Mouse (Mus musculus): ENCODE results near the gene Olfr1104.

Olfr1104 gene

DNA sequence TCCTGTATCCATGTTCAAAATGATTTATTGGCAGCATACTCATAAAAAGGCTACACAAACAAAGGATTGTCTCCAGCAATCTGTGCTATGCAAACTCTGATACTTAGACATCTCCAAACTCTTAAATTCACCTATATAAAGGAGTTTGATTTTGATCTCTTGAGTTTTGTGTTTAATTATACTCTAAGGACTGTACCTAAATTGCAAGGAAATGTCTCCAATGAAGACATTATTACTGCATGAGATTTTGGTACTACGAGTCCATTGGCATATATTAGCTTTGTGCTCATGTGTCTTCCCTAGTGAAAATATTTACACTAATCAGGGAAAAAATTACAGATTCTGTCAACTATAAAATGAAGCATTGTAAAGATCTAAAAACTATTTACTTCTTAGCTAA, at the start of gene Olfr1104:
Gene Olfr1104 (minus strand): TSS at position 101 of the 400 bp plus-strand sequence.
- DNase-seq, result no peak

DNA sequence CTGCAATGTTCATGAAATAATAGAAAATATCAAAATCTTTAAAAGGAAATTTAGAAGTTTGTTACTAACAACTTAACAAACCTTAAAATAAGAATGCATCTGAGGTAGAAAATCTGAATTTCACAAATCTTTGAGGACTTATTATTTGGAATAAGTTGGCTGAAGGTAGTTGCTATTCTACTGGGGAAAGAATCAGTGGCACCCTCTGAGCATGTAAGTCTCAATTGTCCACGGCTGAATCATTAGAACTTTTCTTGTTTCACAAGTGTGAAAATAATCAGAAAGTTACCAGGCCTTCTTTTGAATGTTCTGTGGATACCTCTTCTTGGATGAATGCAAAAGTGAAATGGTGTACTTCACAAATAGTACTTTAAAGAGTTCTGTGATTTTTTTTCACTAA, 48.8 kb upstream of the Olfr1104 start, which contains the start of gene Olfr1107:
Gene Olfr1107 (minus strand): TSS at position 101 of the 400 bp plus-strand sequence.
- DNase-seq, result no peak

DNA sequence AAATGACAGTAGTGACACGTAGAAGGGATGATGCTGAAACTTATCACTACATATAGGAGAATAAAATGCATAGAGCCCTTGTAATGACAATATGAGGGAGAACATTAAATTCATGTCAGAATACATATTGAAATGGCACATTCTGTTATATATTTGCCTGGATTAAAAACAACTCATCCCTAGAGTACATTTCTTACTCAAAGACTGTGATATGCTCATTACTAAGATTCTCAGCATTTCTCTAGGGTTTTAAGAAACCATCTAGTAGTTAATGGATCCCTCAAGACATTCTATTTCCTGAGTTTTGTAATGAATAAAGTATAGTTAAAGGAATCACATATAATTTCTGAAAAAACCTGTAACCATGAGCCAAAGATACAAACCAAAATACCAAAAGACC, 25.3 kb upstream of the Olfr1104 start, which contains the start of gene Olfr1106:
Gene Olfr1106 (minus strand): TSS at position 101 of the 400 bp plus-strand sequence.
- DNase-seq, result no peak

DNA sequence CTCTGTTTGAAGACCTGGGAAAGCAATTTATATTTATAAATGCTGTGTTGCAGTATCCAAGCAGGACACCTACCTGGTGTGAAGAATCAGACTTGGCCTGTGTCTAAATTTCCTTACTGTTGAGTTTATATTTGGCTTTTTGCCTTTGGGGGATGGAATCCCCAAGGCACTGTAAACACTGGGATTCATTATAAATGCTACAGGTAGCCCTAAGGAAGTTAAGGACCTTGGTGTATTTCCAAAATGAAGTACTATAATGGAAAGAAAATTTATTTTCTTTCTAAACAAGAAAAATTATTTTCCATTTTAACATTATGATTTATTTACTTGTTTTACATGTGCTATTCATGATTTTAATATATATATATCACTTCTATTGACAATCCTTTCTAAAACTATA, 9.6 kb upstream of the Olfr1104 start, which contains the start of gene Olfr1105:
Gene Olfr1105 (minus strand): TSS at position 101 of the 400 bp plus-strand sequence.
- DNase-seq, result no peak

DNA sequence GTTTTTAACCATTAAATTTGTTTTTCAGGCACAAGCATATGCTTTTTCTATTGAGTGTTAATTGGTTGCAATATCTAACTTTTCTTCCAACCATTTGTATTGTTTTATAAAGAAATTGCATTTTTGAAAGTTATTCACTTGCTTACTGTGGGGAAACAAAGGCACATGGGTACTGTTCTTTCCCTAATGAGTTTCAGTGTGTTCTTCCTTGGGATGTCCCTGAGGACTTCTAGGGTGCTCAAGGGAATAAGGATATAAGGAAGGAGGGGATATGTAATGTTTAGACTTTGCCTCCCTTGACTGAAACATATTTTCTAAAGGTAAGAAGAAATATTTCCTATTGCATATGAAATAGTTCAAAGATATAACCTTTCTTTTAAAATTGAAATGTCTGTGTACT, 28.8 kb downstream of the Olfr1104 start, which contains the start of gene Olfr1102:
Gene Olfr1102 (plus strand): TSS at position 301 of the 400 bp plus-strand sequence.
- no peak for DNase-seq

DNA sequence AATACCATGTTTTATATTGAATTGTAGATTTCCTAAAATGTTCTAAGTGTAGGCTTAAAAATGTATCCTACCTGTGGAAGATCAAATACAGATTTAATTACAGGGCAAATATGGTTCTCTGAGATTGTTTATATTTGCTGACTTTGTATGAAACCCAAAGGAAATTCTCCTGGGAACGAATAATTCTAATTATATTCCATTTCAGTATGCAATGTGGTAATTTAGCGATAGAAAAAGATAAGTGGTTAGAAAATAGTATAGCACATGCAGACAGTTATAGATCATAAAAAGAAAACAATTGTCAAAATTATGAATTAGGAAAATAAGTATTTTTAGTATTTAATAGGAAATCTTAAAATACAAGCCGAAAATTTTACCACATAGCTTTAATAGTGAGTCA, 35.8 kb downstream of the Olfr1104 start, which contains the start of gene Olfr1101:
Gene Olfr1101 (minus strand): TSS at position 101 of the 400 bp plus-strand sequence.
- no peak for DNase-seq

DNA sequence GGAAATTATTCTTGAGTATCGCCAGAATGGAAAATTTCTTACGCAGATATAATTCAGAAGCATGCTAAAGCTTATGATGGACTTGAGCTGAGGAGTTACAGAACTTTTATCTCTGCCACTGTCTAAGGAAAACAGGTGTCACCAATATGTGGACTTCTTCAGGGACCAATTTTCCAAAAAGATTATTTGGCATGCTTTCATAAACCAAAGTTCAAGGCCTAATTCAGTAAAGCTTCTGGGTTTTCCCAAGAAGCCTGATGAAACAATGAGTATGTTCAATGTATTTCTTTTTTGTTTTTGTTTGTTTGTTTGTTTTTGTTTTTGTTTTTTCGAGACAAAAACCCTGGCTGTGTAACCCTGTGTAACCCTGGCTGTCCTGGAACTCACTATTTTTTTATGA, 47.0 kb downstream of the Olfr1104 start, which contains the start of gene Olfr1100:
Gene Olfr1100 (minus strand): TSS at position 101 of the 400 bp plus-strand sequence.
- no peak for DNase-seq

Data from cerebellum, adult 8-10 months (tissue).